Mouse (Mus musculus): ENCODE data around the gene Swi5. TPM values are rescaled to one million over a fixed set of nuclear protein-coding genes. Genes with fewer than 3 reads are reported as not detected.
"Not testable (repeated sequence)": the region's sequence is repeated elsewhere in the genome, so short reads cannot be mapped to it uniquely, and the experiment has no call there.

Gene Swi5
- polyA plus RNA-seq, 1 experiment from 2014 or later = 372 TPM

- 83% methylated on average over 5 of the region's 5 CpGs for WGBS
- peaks cover 7% of the 10 kb centered on the region; the same call in 1 of the 2 replicates for H3K4me1 ChIP-seq (ENCODE audit: control insufficient read depth, insufficient read depth, low read length)
- ATAC-seq (ENCODE audit: insufficient read depth, low FRiP score) = no peak
- no peak overlapping the region for H3K9ac ChIP-seq (ENCODE audit: low read length)
- peaks cover 30% of the 10 kb centered on the region; the same call in 1 of the 2 replicates for H3K36me3 ChIP-seq (ENCODE audit: control insufficient read depth, insufficient read depth, low read length)
- H3K27ac ChIP-seq (ENCODE audit: low read length) = no peak overlapping the region
- no peaks in the 10 kb centered on the region for H3K27me3 ChIP-seq (ENCODE audit: control insufficient read depth, insufficient read depth, low read length)
- H3K4me3 ChIP-seq (replicated peaks; ENCODE audit: low read length) = no peak overlapping the region
- H3K4me2 ChIP-seq (ENCODE audit: low read depth, low read length) = no peak overlapping the region
- no peaks in the 10 kb centered on the region for H3K9me3 ChIP-seq (replicated peaks; ENCODE audit: control insufficient read depth, low read length)
Measured at GRCm38 (mm10) chr2:32305668-32306067, 17.8 kb upstream of the Swi5 start.

GRCm38 (mm10) chr2:32304145-32304832, 16.4 kb upstream of the Swi5 start:
- Histone ChIP-seq H3K27me3 (ENCODE audit: control insufficient read depth, insufficient read depth, low read length) (no peaks in the 10 kb centered on the region), H3K4me2 (ENCODE audit: low read depth, low read length) (no peak overlapping the region), H3K9me3 (replicated peaks; ENCODE audit: control insufficient read depth, low read length) (no peaks in the 10 kb centered on the region), H3K4me1 (ENCODE audit: control insufficient read depth, insufficient read depth, low read length) (no peaks in the 10 kb centered on the region), H3K27ac (ENCODE audit: low read length) (no peak overlapping the region), H3K36me3 (ENCODE audit: control insufficient read depth, insufficient read depth, low read length) (peaks cover 36% of the 10 kb centered on the region), H3K9ac (ENCODE audit: low read length) (no peak overlapping the region), H3K4me3 (replicated peaks; ENCODE audit: low read length) (no peak overlapping the region)
- ATAC-seq (ENCODE audit: insufficient read depth, low FRiP score) = peak; percentile 56; the same call in 1 of the 2 replicates
- WGBS = 55% methylated on average over 8 of the region's 8 CpGs

DNA sequence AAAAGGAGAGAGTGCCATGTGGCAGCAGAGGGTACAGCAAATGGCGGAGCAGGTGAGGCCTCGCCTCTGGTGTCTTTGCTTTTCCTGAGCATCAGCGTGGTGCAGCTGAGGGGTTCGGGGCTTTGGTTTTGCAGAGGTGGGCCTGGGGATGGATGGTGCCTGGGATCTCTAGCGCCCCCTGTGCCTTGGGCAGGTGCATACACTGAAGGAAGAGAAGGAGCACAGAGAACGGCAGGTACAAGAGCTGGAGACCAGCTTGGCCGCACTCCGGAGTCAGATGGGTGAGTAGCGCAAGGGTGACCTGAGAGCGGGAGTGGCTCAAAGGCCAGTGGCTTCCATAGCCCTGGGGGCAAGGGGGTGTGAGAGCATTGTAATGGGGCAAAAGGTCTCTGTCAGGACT, 15.1 kb upstream of the Swi5 start:
- no peaks in the 10 kb centered on the region for H3K27me3 ChIP-seq (ENCODE audit: control insufficient read depth, insufficient read depth, low read length)
- peaks cover 40% of the 10 kb centered on the region for H3K36me3 ChIP-seq (ENCODE audit: control insufficient read depth, insufficient read depth, low read length)
- ATAC-seq (ENCODE audit: insufficient read depth, low FRiP score) = no peak
- WGBS = 90% methylated on average over 10 of the region's 10 CpGs
- no peak overlapping the region for H3K4me2 ChIP-seq (ENCODE audit: low read depth, low read length)
- H3K9me3 ChIP-seq (replicated peaks; ENCODE audit: control insufficient read depth, low read length) = no peaks in the 10 kb centered on the region
- no peak overlapping the region for H3K27ac ChIP-seq (ENCODE audit: low read length)
- H3K4me3 ChIP-seq (replicated peaks; ENCODE audit: low read length) = no peak overlapping the region
- no peak overlapping the region for H3K9ac ChIP-seq (ENCODE audit: low read length)
- no peaks in the 10 kb centered on the region for H3K4me1 ChIP-seq (ENCODE audit: control insufficient read depth, insufficient read depth, low read length)

- no peak overlapping the region for H3K27ac ChIP-seq (ENCODE audit: low read length)
- 0 out of 2 replicates have a peak, but pooled peaks cover 5% of the 10 kb centered on the region for H3K4me1 ChIP-seq (ENCODE audit: control insufficient read depth, insufficient read depth, low read length)
- 86% methylated on average over 4 of the region's 4 CpGs for WGBS
- H3K36me3 ChIP-seq (ENCODE audit: control insufficient read depth, insufficient read depth, low read length) = peaks cover 15% of the 10 kb centered on the region
- H3K9ac ChIP-seq (ENCODE audit: low read length) = no peak overlapping the region
- H3K27me3 ChIP-seq (ENCODE audit: control insufficient read depth, insufficient read depth, low read length) = no peaks in the 10 kb centered on the region
- no peaks in the 10 kb centered on the region for H3K9me3 ChIP-seq (replicated peaks; ENCODE audit: control insufficient read depth, low read length)
- ATAC-seq (ENCODE audit: insufficient read depth, low FRiP score) = no peak
- H3K4me2 ChIP-seq (ENCODE audit: low read depth, low read length) = no peak overlapping the region
- no peak overlapping the region for H3K4me3 ChIP-seq (replicated peaks; ENCODE audit: low read length)
Measured at GRCm38 (mm10) chr2:32299469-32299868, 11.6 kb upstream of the Swi5 start.

- H3K4me1 ChIP-seq (ENCODE audit: control insufficient read depth, insufficient read depth, low read length); H3K4me2 ChIP-seq (ENCODE audit: low read depth, low read length); H3K9ac ChIP-seq (ENCODE audit: low read length); H3K27ac ChIP-seq (ENCODE audit: low read length); H3K4me3 ChIP-seq (replicated peaks; ENCODE audit: low read length); H3K9me3 ChIP-seq (replicated peaks; ENCODE audit: control insufficient read depth, low read length); ATAC-seq (ENCODE audit: insufficient read depth, low FRiP score); H3K27me3 ChIP-seq (ENCODE audit: control insufficient read depth, insufficient read depth, low read length): not testable (repeated sequence)
- H3K36me3 ChIP-seq (ENCODE audit: control insufficient read depth, insufficient read depth, low read length) = peaks cover 15% of the 10 kb centered on the region
- WGBS = 84% methylated on average over 2 of the region's 2 CpGs
Measured at GRCm38 (mm10) chr2:32295842-32296241, 8.0 kb upstream of the Swi5 start.

DNA sequence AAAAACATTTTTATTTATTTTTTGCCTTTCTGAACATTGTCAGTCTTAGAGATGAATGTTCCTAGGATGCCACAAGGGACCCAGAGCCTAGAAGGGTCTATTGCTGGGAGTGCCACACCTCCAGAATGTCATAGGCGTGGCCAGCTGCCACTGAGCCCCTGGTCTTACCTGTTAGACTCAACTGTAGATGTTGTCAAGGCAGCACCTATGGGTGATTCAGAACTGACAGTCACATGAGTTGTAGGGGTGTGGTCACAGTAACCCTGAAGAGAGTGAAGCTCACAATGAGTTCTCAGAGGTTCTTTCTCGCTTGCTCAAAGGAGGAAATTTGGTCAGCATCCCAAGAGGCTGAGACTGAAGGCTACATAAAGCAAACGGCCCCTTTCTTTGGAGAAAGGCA, 7.4 kb upstream of the Swi5 start:
- no peaks in the 10 kb centered on the region for H3K9me3 ChIP-seq (replicated peaks; ENCODE audit: control insufficient read depth, low read length)
- H3K4me3 ChIP-seq (replicated peaks; ENCODE audit: low read length) = no peak overlapping the region
- peaks cover 15% of the 10 kb centered on the region for H3K36me3 ChIP-seq (ENCODE audit: control insufficient read depth, insufficient read depth, low read length)
- WGBS = 80% methylated on average over 3 of the region's 3 CpGs
- no peak overlapping the region for H3K4me2 ChIP-seq (ENCODE audit: low read depth, low read length)
- H3K27me3 ChIP-seq (ENCODE audit: control insufficient read depth, insufficient read depth, low read length) = no peaks in the 10 kb centered on the region
- ATAC-seq (ENCODE audit: insufficient read depth, low FRiP score) = peak; percentile 61; the same call in 1 of the 2 replicates
- H3K4me1 ChIP-seq (ENCODE audit: control insufficient read depth, insufficient read depth, low read length) = 0 out of 2 replicates have a peak, but pooled peaks cover 5% of the 10 kb centered on the region
- H3K27ac ChIP-seq (ENCODE audit: low read length) = no peak overlapping the region
- no peak overlapping the region for H3K9ac ChIP-seq (ENCODE audit: low read length)

DNA sequence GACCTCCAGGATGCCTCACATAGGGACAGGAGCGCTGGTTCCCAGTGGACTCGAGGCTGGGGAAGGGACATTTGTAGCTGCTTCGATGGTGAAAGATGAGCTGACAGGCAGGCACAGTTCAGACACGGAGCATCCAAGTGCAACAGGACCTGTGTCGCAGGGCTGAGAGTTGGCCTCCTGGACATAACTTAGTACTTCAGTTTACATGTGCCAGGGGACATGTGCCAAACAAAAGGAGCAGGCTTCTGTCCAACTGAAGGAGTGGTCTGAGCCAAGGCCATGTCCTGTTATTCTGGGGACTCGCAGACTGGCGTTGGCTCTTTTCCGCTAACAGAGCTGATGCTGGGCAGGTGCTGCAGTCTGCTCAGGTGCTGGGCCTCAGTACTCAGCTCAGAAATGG, 6.5 kb upstream of the Swi5 start:
- ATAC-seq (ENCODE audit: insufficient read depth, low FRiP score) = no peak
- Histone ChIP-seq H3K27me3 (ENCODE audit: control insufficient read depth, insufficient read depth, low read length) (no peaks in the 10 kb centered on the region), H3K27ac (ENCODE audit: low read length) (no peak overlapping the region), H3K36me3 (ENCODE audit: control insufficient read depth, insufficient read depth, low read length) (peaks cover 10% of the 10 kb centered on the region), H3K9me3 (replicated peaks; ENCODE audit: control insufficient read depth, low read length) (no peaks in the 10 kb centered on the region), H3K4me2 (ENCODE audit: low read depth, low read length) (no peak overlapping the region), H3K4me1 (ENCODE audit: control insufficient read depth, insufficient read depth, low read length) (peaks cover 5% of the 10 kb centered on the region; the same call in 1 of the 2 replicates), H3K9ac (ENCODE audit: low read length) (no peak overlapping the region), H3K4me3 (replicated peaks; ENCODE audit: low read length) (no peak overlapping the region)
- 76% methylated on average over 8 of the region's 8 CpGs for WGBS

GRCm38 (mm10) chr2:32289578-32289977, 1.7 kb upstream of the Swi5 start:
- Histone ChIP-seq H3K9me3 (replicated peaks; ENCODE audit: control insufficient read depth, low read length) (no peaks in the 10 kb centered on the region), H3K4me2 (ENCODE audit: low read depth, low read length) (peak overlapping the region; percentile 78; the same call in 1 of the 2 replicates), H3K27me3 (ENCODE audit: control insufficient read depth, insufficient read depth, low read length) (no peaks in the 10 kb centered on the region), H3K4me1 (ENCODE audit: control insufficient read depth, insufficient read depth, low read length) (peaks cover 9% of the 10 kb centered on the region), H3K36me3 (ENCODE audit: control insufficient read depth, insufficient read depth, low read length) (peaks cover 4% of the 10 kb centered on the region; the same call in 1 of the 2 replicates), H3K4me3 (replicated peaks; ENCODE audit: low read length) (peak overlapping the region; percentile 84; the same call in 1 of the 2 replicates), H3K27ac (ENCODE audit: low read length) (no peak overlapping the region), H3K9ac (ENCODE audit: low read length) (no peak overlapping the region)
- no peak for ATAC-seq (ENCODE audit: insufficient read depth, low FRiP score)

DNA sequence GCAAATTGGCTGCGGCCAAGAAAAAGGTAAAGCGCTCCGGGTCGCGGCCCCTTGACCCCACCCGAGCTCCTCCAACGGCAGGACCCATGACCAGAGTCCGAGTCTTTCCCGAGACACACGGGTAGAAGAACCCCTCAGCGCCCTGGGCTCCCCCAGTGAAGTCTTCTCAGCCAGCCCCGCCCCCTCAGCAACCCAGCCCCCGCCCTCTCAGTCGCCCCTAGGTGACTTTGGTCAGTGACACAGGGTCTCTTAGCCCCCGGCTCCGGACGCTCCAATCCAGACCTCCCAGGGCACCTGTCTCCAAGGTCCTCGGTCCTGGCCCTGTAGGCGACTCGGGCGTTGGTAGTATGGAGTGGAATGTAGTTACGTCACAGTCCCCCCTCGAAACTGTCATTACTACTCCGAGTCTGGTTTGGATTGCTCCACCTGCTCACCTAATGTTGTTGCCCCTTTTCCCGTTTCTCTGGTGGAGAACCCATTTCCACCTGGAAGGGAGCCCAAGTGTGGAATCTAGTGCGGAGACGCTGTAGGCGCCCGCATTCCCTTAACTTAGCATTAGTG, 576 bp upstream of the Swi5 start:
- WGBS = under 1% methylated on average over 29 of the region's 29 CpGs
- no peaks in the 10 kb centered on the region for H3K9me3 ChIP-seq (replicated peaks; ENCODE audit: control insufficient read depth, low read length)
- ATAC-seq (ENCODE audit: insufficient read depth, low FRiP score) = peak; percentile 38; the same call in 1 of the 2 replicates

More for the DNA sequence above, 576 bp upstream of the Swi5 start:
- Histone ChIP-seq H3K27ac (ENCODE audit: low read length) (peak overlapping the region; percentile 77), H3K9ac (ENCODE audit: low read length) (peak overlapping the region; percentile 83), H3K4me1 (ENCODE audit: control insufficient read depth, insufficient read depth, low read length) (peaks cover 9% of the 10 kb centered on the region), H3K27me3 (ENCODE audit: control insufficient read depth, insufficient read depth, low read length) (no peaks in the 10 kb centered on the region), H3K36me3 (ENCODE audit: control insufficient read depth, insufficient read depth, low read length) (peaks cover 7% of the 10 kb centered on the region; the same call in 1 of the 2 replicates), H3K4me3 (replicated peaks; ENCODE audit: low read length) (peak overlapping the region; percentile 84), H3K4me2 (ENCODE audit: low read depth, low read length) (peak overlapping the region; percentile 78)

Measured in stomach, embryonic 16.5 days (tissue).